Mouse (Mus musculus) left cerebral cortex, postnatal 10 days (tissue): Measurements from ENCODE around the gene Arhgef7. TPM values are rescaled to one million over a fixed set of nuclear protein-coding genes. Genes with fewer than 3 reads are reported as not detected.

Experiments used
- DNase-seq, 2 experiments: peaks; one replicate each; pipeline ENCODE4 v3.0.0; 2021 to 2022; ENCODE audit warnings: low spot score in 2 of 2, mixed read lengths in 1 of 2; ENCODE audit errors: extremely low spot score in 1 of 2
- intact Hi-C: fragments of 180-260 bp; cut with DNase I; formaldehyde crosslinking; loops from one replicate; pipeline ENCODE4 v1.15.1; 2025
- total RNA-seq, 2 experiments: library from RNA; stranded (reverse); gene quantifications; 2 replicates each; pipeline ENCODE4 v1.2.3; 2021

Arhgef7 gene
- total RNA-seq: 100 to 1,000 TPM; 182 to 189 TPM

GRCm38 (mm10) chr8:11727651-11728481 lies at the start of gene Arhgef7:
TSS of gene Arhgef7 (plus strand) at chr8:11727721.
- intact Hi-C loops: no loop called here

DNA sequence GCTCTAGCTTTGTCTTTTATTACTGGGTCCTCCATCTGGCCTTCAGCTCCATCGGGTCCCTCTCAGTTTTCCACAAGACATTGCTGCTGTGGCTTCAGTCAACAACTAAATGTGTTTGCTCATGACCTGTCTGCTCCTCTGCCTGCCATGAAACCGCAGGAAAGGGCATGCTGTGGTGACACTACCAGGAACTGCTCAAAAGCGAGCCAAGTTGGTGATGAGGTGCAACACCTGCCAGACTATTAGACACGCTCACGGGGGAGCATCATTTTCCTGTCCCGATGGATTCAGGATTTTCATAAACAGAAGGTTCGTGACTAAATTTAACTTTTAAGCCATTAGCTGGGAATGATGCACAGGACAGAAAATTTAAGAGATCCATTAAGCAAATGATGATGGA lies 43.0 kb upstream of the Arhgef7 start:
- DNase-seq: no peak
- intact Hi-C loops: no loop called here

More at GRCm38 (mm10) chr8:11727651-11728481, at the start of gene Arhgef7:
- DNase-seq: peak; percentile 74 to 89

DNA sequence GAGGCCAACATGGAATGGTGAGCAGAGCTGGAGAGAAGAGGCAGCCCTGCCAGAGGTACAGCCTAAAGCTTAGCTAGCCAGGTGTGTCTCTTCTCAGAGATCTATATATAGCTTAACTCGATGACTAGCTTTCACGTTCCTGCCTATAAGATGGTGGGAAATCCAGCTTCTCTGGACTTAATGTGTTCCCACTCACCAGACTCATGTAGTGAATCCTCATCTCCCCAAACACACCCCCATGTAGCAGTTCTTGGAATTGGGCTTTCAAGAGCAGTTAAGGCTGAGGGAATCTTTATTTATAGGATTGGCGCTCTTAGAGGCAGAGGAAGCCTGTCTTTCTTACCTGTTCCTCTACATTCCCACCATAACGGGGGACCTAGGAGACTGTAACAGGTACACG lies 40.3 kb upstream of the Arhgef7 start:
- intact Hi-C loops: no loop called here
- no peak for DNase-seq

GRCm38 (mm10) chr8:11689945-11690344 lies 37.6 kb upstream of the Arhgef7 start:
- no peak for DNase-seq
- intact Hi-C loops: no loop called here

DNA sequence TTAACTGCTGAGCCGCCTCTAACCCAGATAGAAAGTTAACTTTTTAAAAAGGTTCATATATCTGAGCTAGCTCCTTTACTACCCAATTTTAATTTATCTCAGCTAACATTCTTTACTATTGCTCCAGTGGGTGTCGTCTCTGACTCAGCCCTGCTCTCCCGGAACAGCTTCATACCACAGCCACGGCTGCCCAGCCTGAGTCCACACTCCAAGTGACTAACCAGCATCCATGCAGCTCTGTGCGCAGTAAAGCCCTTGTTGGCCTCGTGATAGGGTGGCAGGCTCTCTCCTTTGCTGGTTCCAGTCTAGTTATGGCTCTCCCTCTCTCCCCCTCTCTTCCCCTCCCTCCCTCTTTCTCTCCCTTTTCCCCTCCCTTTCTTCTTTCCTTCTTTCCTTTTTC lies 36.2 kb upstream of the Arhgef7 start:
- intact Hi-C loops: no loop called here
- DNase-seq: no peak

- no peak for DNase-seq
- intact Hi-C loops: no loop called here
Observed at GRCm38 (mm10) chr8:11691761-11692160, 35.8 kb upstream of the Arhgef7 start.

DNA sequence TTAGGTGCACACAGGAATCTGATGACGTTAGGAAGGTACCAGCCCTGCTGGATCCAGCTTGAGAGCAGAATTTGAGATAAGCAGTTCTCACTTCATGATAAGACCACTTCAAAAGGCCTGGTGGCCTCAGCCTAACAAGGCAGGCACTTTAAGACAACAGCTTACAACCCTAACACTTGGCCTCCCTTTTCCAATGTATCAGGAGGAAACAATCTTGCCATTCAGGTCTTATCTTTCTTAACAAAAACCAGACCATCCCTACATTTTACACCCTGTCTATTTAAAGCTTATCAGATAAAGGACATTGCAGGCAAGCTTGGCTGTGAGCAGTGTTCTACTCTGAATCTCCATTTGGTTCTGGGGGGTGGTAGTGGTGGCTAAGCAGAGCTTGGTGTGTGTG lies 35.1 kb upstream of the Arhgef7 start:
- intact Hi-C loops: no loop called here
- no peak for DNase-seq

DNA sequence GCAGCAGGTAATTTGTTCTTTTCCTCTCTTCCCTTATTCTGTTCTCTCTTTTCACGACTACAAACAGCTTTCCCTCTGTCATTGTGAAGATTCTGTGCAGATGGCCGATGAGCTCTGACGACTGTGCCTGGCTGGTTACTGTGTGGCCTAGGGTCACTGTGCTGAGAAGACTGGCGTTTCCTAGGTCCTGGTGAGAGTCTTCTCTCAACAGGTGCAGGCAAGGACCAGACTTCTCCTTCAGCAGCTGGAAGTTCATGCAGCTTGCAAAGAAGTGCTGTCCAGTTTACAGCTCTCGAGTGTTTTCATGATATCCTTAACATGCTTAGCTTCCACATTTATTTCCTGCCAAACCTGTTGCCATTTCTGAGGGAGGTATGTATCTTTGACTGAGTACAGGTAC lies 33.5 kb upstream of the Arhgef7 start:
- intact Hi-C loops: no loop called here
- DNase-seq: no peak

GRCm38 (mm10) chr8:11696176-11696575 lies 31.3 kb upstream of the Arhgef7 start:
- no peak for DNase-seq
- intact Hi-C loops: loop anchor here (5.0 kb wide), 1 partner anchor 59 kb away; the partner anchor contains the start of gene Ankrd10

DNA sequence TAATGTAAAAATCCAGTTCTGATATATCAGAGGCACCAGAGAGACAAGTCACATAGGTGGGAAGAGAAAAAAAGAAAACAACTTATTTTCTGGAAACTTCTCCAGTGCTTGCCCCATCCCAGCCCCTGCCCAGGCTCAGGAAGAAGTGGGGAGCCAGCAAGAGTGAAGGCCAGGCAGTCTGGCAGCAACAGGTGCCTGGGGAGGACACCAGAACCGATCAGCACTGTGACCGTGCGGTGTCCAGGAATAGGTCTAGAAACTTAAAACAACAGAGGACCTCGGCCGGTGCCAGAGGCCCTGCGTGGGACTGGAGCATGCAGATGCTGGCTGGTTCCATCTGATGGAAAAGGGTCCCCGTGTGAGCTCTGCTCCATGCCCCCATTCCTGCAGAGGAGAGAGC lies 30.1 kb upstream of the Arhgef7 start:
- intact Hi-C loops: loop anchor here (5.0 kb wide), 1 partner anchor 60 kb away; the partner anchor contains the start of gene Ankrd10
- no peak for DNase-seq

DNA sequence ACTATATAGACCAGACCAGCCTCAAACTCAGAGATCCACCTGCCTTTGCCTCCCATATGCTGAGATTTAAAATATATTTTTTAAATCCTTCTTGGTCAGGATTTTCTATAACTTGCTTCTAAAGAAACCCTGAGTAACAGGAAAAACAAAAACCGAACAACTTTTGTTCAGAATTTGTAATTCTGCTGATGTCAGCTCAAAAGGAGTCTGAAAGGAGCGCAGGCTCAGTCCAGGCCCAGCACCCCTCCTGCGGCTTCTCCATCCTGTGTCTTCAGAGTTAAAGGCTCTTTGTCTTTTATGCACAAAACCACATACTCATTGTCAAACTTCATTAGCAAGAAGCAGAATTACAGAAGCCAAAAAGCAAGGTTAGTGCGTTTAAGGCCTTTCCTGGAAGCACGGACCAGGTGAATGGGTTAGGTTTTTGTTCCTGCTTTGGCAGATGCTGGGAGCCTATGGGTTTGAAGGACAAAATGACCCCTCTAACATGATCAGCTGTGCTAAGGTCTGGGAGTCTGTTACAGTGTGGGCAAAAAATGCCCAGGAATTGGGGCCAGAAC lies 28.0 kb upstream of the Arhgef7 start:
- no peak for DNase-seq
- intact Hi-C loops: loop anchor here (5.0 to 10.0 kb wide), 2 partner anchors 62 to 145 kb away; partner anchors contain the start of genes Ankrd10, Cars2 and Ing1

- intact Hi-C loops: loop anchor here (10.0 kb wide), 1 partner anchor 146 kb away; the partner anchor contains the start of genes Cars2 and Ing1
- peak; percentile 72 to 85 for DNase-seq
Observed at GRCm38 (mm10) chr8:11700060-11701032, 27.2 kb upstream of the Arhgef7 start.

DNA sequence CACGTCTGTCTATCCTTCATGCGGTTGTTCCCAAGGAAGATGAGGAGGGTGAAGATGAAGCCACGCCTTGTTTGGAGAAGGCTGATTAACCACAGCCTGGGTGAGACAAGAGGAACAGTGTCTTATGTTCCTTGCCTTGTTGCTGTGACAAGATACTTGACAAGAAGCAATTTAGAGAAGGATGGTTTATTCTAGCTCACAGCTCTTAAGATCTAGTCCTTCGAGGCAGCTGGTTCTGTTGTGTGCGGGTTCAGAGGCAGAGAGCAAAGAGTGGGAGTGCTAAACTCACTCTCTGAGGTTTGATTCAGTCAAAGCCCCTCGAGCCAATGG lies 26.5 kb upstream of the Arhgef7 start, which contains the start of gene 1700016D06Rik:
Gene 1700016D06Rik, minus strand, starts transcription at position 31 of the 330 bp plus-strand sequence.
- DNase-seq: no peak
- intact Hi-C loops: loop anchor here (10.0 kb wide), 1 partner anchor 146 kb away; the partner anchor contains the start of genes Cars2 and Ing1

DNA sequence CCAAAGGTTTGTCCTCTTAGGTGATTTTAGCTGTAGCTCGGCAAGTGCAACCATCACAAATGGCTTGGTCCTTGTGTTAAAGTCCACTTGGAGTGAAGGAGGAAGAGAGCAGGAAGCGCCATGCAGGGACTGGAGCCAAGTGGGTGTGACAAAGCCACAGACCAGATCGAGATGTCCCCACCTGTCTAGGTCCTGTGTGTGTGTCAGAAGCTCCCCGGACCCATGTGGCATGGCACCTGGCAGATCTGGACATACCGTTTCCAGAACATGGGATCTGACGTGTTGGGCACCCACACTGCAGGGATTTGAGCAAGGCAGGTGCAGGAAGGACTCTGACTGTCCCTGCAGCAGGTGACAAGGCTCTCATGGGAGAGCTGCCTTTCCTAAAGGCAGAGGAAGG lies 26.1 kb upstream of the Arhgef7 start:
- intact Hi-C loops: loop anchor here (10.0 kb wide), 1 partner anchor 147 kb away; the partner anchor contains the start of genes Cars2 and Ing1

DNA sequence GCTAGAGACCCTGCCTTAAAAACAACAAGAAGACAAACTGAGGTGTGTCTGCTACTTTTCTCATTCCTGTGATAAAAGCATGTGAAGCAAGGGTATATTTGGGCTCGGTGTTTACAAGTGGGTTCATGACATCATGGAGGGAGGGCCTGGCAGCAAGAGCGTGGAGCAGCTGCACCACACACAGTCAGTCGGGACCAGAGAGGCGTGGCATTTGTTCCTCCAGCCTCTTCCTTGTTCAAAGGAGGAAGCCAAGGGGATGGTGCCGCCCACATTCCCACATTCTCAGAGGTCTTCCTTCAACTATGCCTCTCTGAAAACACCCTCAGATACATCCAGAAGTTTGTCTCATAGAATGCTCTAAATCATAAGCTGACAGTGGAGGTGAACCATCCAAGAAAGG lies 23.7 kb upstream of the Arhgef7 start:
- no peak for DNase-seq

More for the DNA sequence above, 26.1 kb upstream of the Arhgef7 start:
- no peak for DNase-seq

DNA sequence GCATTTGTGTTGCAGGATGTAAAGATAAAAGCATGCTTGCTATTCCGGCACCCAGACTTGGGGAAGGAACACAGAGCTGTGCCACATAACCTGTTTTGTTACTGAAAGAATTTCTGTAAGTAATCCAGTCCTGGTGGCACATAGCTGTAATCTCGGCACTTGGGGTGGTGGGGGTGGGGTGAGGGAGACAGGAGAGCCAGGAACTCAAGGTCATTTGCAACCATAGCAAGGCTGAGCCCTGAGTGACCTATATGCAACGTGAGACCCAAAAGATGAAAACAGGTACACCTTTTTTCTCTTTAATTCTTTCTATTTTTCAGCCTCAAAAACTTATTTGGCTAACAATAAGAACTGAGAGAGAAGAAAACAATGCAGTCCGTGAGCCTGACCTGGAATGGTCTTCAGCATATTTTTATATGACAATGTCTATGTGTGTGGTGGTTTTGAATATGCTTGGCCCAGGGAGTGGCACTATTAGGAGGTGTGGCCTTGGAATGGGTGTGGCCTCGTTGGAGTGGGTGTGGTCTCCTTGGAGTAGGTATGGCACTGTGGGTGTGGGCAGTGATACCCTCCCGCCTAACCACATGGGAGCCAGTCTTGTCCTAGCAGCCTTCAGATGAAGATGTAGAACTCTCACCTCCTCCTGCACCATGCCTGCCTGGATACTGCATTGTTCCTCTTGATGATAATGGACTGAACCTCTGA lies 22.7 kb upstream of the Arhgef7 start:
- DNase-seq: no peak
- intact Hi-C loops: loop anchor here (10.0 kb wide), 1 partner anchor 150 kb away; the partner anchor contains the start of genes Cars2 and Ing1

More for the DNA sequence above, 23.7 kb upstream of the Arhgef7 start:
- intact Hi-C loops: loop anchor here (10.0 kb wide), 1 partner anchor 149 kb away; the partner anchor contains the start of genes Cars2 and Ing1

DNA sequence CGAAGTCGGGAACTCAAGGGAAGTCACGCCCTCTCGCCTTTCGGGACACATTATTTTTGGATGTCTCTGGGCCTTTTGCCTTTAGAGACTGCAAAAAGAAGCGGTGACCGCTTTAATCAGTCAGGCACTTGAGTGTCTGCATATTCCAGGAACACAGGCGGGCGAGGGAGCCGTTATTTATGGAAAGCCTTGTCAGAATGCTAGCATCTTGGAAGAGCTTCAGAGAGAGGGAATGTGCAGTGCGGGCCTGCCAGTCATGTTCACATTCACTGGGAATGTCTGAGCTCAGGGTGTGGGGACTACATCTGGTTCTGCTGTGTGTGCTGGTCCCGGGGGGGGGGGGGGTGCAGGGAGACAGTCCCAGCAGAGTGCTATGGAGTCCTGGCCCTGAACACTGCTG lies 21.7 kb upstream of the Arhgef7 start:
- DNase-seq: peak in 1 of 2 experiments; percentile 42
- intact Hi-C loops: loop anchor here (10.0 kb wide), 1 partner anchor 151 kb away; the partner anchor contains the start of genes Cars2 and Ing1

GRCm38 (mm10) chr8:11707701-11708100 lies 19.8 kb upstream of the Arhgef7 start:
- no peak for DNase-seq
- intact Hi-C loops: loop anchor here (10.0 kb wide), 1 partner anchor 153 kb away; the partner anchor contains the start of genes Cars2 and Ing1
